In genomic region chr2:173019790-173020189, GRCm38 (mm10) we compare ENCODE assay signal across 8 mouse cellular contexts. TPM values are rescaled to one million over a fixed set of nuclear protein-coding genes. Genes with fewer than 3 reads are reported as not detected.
DNase-seq lines count a peak whose midpoint lies in the region; ATAC-seq and TF ChIP-seq lines count a peak whose summit lies in the region.

No protein-coding gene starts in this region.

- H3K9me3 ChIP-seq in forebrain, embryonic 13.5 days (replicated peaks): no peaks in the 10 kb centered on the region
- H3K9me3 ChIP-seq in liver, postnatal 0 days (ENCODE audit: low read length): no peaks in the 10 kb centered on the region
- no peaks in the 10 kb centered on the region for H3K9me3 ChIP-seq in neural tube, embryonic 13.5 days

- intact Hi-C loops in heart, postnatal 10 days (cut with DNase I): loop anchor here (2.0 to 10.0 kb wide), 2 partner anchors 19 to 235 kb away; partner anchors contain the start of gene Rae1

- H3K4me2 ChIP-seq in forebrain, embryonic 13.5 days: peak overlapping the region; percentile 81
- H3K4me2 ChIP-seq in liver, postnatal 0 days (ENCODE audit: low read depth, low read length): peak overlapping the region; percentile 92
- H3K4me2 ChIP-seq in neural tube, embryonic 13.5 days: peak overlapping the region; percentile 64

- under 1% methylated on average over 29 of the region's 29 CpGs for WGBS in forebrain, embryonic 13.5 days
- under 1% methylated on average over 24 of the region's 29 CpGs for WGBS in liver, postnatal 0 days (ENCODE audit: insufficient replicate concordance)
- 0% methylated on average over 28 of the region's 29 CpGs for WGBS in neural tube, embryonic 13.5 days

- TF ChIP-seq EP300 in liver, postnatal 0 days (IDR thresholded peaks at IDR 0.05; ENCODE audit: low read depth): peak; percentile 50; the same call in 1 of the 2 replicates

- H3K4me3 ChIP-seq in forebrain, embryonic 13.5 days: peak overlapping the region; percentile 42
- peak overlapping the region; percentile 39 for H3K4me3 ChIP-seq in liver, postnatal 0 days (ENCODE audit: low read depth, low read length)
- H3K4me3 ChIP-seq in neural tube, embryonic 13.5 days: peak overlapping the region; percentile 33

- H3K36me3 ChIP-seq in forebrain, embryonic 13.5 days (ENCODE audit: poor library complexity, severe bottlenecking): peaks cover 18% of the 10 kb centered on the region
- H3K36me3 ChIP-seq in liver, postnatal 0 days (replicated peaks; ENCODE audit: insufficient read depth, low read length): peaks cover 33% of the 10 kb centered on the region
- peaks cover 20% of the 10 kb centered on the region for H3K36me3 ChIP-seq in neural tube, embryonic 13.5 days

- peak; percentile 81 for ATAC-seq in forebrain, embryonic 13.5 days
- peak; percentile 75 for ATAC-seq in liver, postnatal 0 days
- ATAC-seq in neural tube, embryonic 13.5 days (ENCODE audit: low read depth): peak; percentile 64

- peak overlapping the region; percentile 56 for H3K9ac ChIP-seq in forebrain, embryonic 13.5 days
- H3K9ac ChIP-seq in liver, postnatal 0 days (replicated peaks): peak overlapping the region; percentile 56
- peak overlapping the region; percentile 61 for H3K9ac ChIP-seq in neural tube, embryonic 13.5 days

- H3K4me1 ChIP-seq in forebrain, embryonic 13.5 days: peaks cover 40% of the 10 kb centered on the region
- H3K4me1 ChIP-seq in liver, postnatal 0 days (ENCODE audit: insufficient read depth): peaks cover 60% of the 10 kb centered on the region
- H3K4me1 ChIP-seq in neural tube, embryonic 13.5 days (replicated peaks): peaks cover 45% of the 10 kb centered on the region

- DNase-seq in CD4-positive, CD25-positive, alpha-beta regulatory T cell, adult 2 months (ENCODE audit: low read depth, low spot score): peak; percentile 96
- DNase-seq in c-Kit-positive CD71-positive TER-119-positive erythroid progenitor cells, embryonic 14.5 days (ENCODE audit: low spot score): peak; percentile 89
- peak; percentile 92 for DNase-seq in heart, postnatal 10 days
- peak; percentile 81 for DNase-seq in layer of hippocampus, adult 11-12 months (ENCODE audit: low spot score)
- peak; percentile 96 for DNase-seq in liver, postnatal 0 days
- DNase-seq in telencephalon, adult 2 months (ENCODE audit: low read depth, low spot score): peak; percentile 39

- H3K27me3 ChIP-seq in forebrain, embryonic 13.5 days: peaks cover 23% of the 10 kb centered on the region
- H3K27me3 ChIP-seq in liver, postnatal 0 days (ENCODE audit: insufficient read depth, low read length): no peaks in the 10 kb centered on the region
- peaks cover 42% of the 10 kb centered on the region for H3K27me3 ChIP-seq in neural tube, embryonic 13.5 days

- no peak for TF ChIP-seq CTCF in liver, postnatal 0 days (IDR thresholded peaks at IDR 0.05; ENCODE audit: low read depth)

- no peak overlapping the region for H3K27ac ChIP-seq in forebrain, embryonic 13.5 days
- no peak overlapping the region for H3K27ac ChIP-seq in liver, postnatal 0 days (ENCODE audit: low read depth)
- no peak overlapping the region for H3K27ac ChIP-seq in neural tube, embryonic 13.5 days (replicated peaks)

RNA-seq across cellular contexts. Expression of gene Rbm38, which starts 0.5 kb away (rescaled TPM):
- polyA plus RNA-seq in forebrain, embryonic 13.5 days (2015; fragmentation: Nextera tagmentation; extraction: Ambion mirVana): 40.0 and 47.6 TPM in 2 replicates
- total RNA-seq in heart, postnatal 10 days (2021): 100 to 1,000 TPM; 146 to 187 TPM
- polyA plus RNA-seq in liver, postnatal 0 days (2015; fragmentation: Nextera tagmentation; extraction: Ambion mirVana): 124 and 126 TPM in 2 replicates
- polyA plus RNA-seq in neural tube, embryonic 13.5 days (2015; fragmentation: Nextera tagmentation; extraction: Ambion mirVana): 18.3 and 21.5 TPM in 2 replicates

RNA-seq across cellular contexts. Expression of gene Rae1, which starts 19.9 kb away (rescaled TPM):
- 146 and 148 TPM in 2 replicates for polyA plus RNA-seq in forebrain, embryonic 13.5 days (2015; fragmentation: Nextera tagmentation; extraction: Ambion mirVana)
- 10 to 100 TPM; 37.7 to 42.8 TPM for total RNA-seq in heart, postnatal 10 days (2021)
- 40.0 and 41.5 TPM in 2 replicates for polyA plus RNA-seq in liver, postnatal 0 days (2015; fragmentation: Nextera tagmentation; extraction: Ambion mirVana)
- polyA plus RNA-seq in neural tube, embryonic 13.5 days (2015; fragmentation: Nextera tagmentation; extraction: Ambion mirVana): 106 and 110 TPM in 2 replicates

RNA-seq across cellular contexts. Expression of gene Spo11, which starts 42.3 kb away (rescaled TPM):
- 0.13 and 0.45 TPM in 2 replicates for polyA plus RNA-seq in forebrain, embryonic 13.5 days (2015; fragmentation: Nextera tagmentation; extraction: Ambion mirVana)
- total RNA-seq in heart, postnatal 10 days (2021): not detected
- 0.07 and 0.09 TPM in 2 replicates for polyA plus RNA-seq in liver, postnatal 0 days (2015; fragmentation: Nextera tagmentation; extraction: Ambion mirVana)
- polyA plus RNA-seq in neural tube, embryonic 13.5 days (2015; fragmentation: Nextera tagmentation; extraction: Ambion mirVana): 0.43 and 0.48 TPM in 2 replicates

Comparison
In these comparisons a context has a peak if more than half of its experiments do, and no peak if none do; other contexts are left out.
1. DNase-seq: peak in every context shown above with its lines; median percentile 96 in CD4-positive, CD25-positive, alpha-beta regulatory T cell, adult 2 months; 96 in liver, postnatal 0 days; 92 in heart, postnatal 10 days; 89 in c-Kit-positive CD71-positive TER-119-positive erythroid progenitor cells, embryonic 14.5 days; 81 in layer of hippocampus, adult 11-12 months; 39 in telencephalon, adult 2 months.